Mouse (Mus musculus): ENCODE measurements around the gene Snx15.
"Not testable (repeated sequence)": the region's sequence is repeated elsewhere in the genome, so short reads cannot be mapped to it uniquely, and the experiment has no call there.

Snx15 gene

GRCm38 (mm10) chr19:6127760-6128341 is at the start of gene Snx15:
Gene Snx15 (minus strand): TSS chr19:6128304.
- DNase-seq (ENCODE audit: low spot score in 2 of 2) = peak; percentile 95 to 97

- DNase-seq (ENCODE audit: low spot score in 2 of 2) = no peak
Observed at GRCm38 (mm10) chr19:6174771-6175170, 46.7 kb upstream of the Snx15 start.

GRCm38 (mm10) chr19:6171215-6171614 is 43.1 kb upstream of the Snx15 start:
- DNase-seq (ENCODE audit: low spot score in 2 of 2) = no peak

- no peak for DNase-seq (ENCODE audit: low spot score in 2 of 2)
Observed at GRCm38 (mm10) chr19:6166750-6167149, 38.6 kb upstream of the Snx15 start.

GRCm38 (mm10) chr19:6163872-6164547 is 35.9 kb upstream of the Snx15 start:
- DNase-seq (ENCODE audit: low spot score in 2 of 2) = no peak

GRCm38 (mm10) chr19:6157220-6157619 is 29.1 kb upstream of the Snx15 start:
- peak in 1 of 2 experiments; percentile 19 for DNase-seq (ENCODE audit: low spot score in 2 of 2)

GRCm38 (mm10) chr19:6156372-6156771 is 28.3 kb upstream of the Snx15 start:
- DNase-seq (ENCODE audit: low spot score in 2 of 2) = no peak

GRCm38 (mm10) chr19:6155174-6155573 is 27.1 kb upstream of the Snx15 start:
- no peak for DNase-seq (ENCODE audit: low spot score in 2 of 2)

- no peak for DNase-seq (ENCODE audit: low spot score in 2 of 2)
Observed at GRCm38 (mm10) chr19:6144842-6145241, 16.7 kb upstream of the Snx15 start.

- DNase-seq (ENCODE audit: low spot score in 2 of 2) = peak; percentile 74 to 83
Observed at GRCm38 (mm10) chr19:6141394-6141749, 13.3 kb upstream of the Snx15 start, which contains the start of gene Arl2. Gene Arl2 (minus strand): TSS chr19:6141548.

GRCm38 (mm10) chr19:6140678-6141393 is 12.7 kb upstream of the Snx15 start, which contains the start of gene Batf2:
Gene Batf2 (plus strand): TSS chr19:6140983.
- peak; percentile 91 to 94 for DNase-seq (ENCODE audit: low spot score in 2 of 2)

- DNase-seq (ENCODE audit: low spot score in 2 of 2) = no peak
Observed at GRCm38 (mm10) chr19:6140374-6140677, 12.2 kb upstream of the Snx15 start.

GRCm38 (mm10) chr19:6139701-6140100 is 11.6 kb upstream of the Snx15 start:
- DNase-seq (ENCODE audit: low spot score in 2 of 2) = no peak

- no peak for DNase-seq (ENCODE audit: low spot score in 2 of 2)
Observed at GRCm38 (mm10) chr19:6136397-6136796, 8.3 kb upstream of the Snx15 start.

GRCm38 (mm10) chr19:6133197-6133596 is 5.1 kb upstream of the Snx15 start:
- not testable (repeated sequence) for DNase-seq (ENCODE audit: low spot score in 2 of 2)

GRCm38 (mm10) chr19:6132171-6132827 is 4.2 kb upstream of the Snx15 start:
- DNase-seq (ENCODE audit: low spot score in 2 of 2) = no peak

GRCm38 (mm10) chr19:6130414-6131128 is 2.5 kb upstream of the Snx15 start:
- DNase-seq (ENCODE audit: low spot score in 2 of 2) = not testable (repeated sequence)

- DNase-seq (ENCODE audit: low spot score in 2 of 2) = no peak
Observed at GRCm38 (mm10) chr19:6126789-6127580, 1.1 kb downstream of the Snx15 start.

- peak; percentile 54 to 64 for DNase-seq (ENCODE audit: low spot score in 2 of 2)
Observed at GRCm38 (mm10) chr19:6126289-6126688, 1.8 kb downstream of the Snx15 start.

GRCm38 (mm10) chr19:6124898-6125297 is 3.2 kb downstream of the Snx15 start:
- DNase-seq (ENCODE audit: low spot score in 2 of 2) = no peak

GRCm38 (mm10) chr19:6123330-6123729 is 4.8 kb downstream of the Snx15 start:
- no peak for DNase-seq (ENCODE audit: low spot score in 2 of 2)
